Mouse (Mus musculus): ENCODE data around the gene Gm43064. TPM values are rescaled to one million over a fixed set of nuclear protein-coding genes. Genes with fewer than 3 reads are reported as not detected.
"Not testable (repeated sequence)": the region's sequence is repeated elsewhere in the genome, so short reads cannot be mapped to it uniquely, and the experiment has no call there.

Gm43064 gene
- total RNA-seq, 4 experiments from 2014 or later: 0.21 to 0.83 (median 0.30) TPM; not detected in 1

DNA sequence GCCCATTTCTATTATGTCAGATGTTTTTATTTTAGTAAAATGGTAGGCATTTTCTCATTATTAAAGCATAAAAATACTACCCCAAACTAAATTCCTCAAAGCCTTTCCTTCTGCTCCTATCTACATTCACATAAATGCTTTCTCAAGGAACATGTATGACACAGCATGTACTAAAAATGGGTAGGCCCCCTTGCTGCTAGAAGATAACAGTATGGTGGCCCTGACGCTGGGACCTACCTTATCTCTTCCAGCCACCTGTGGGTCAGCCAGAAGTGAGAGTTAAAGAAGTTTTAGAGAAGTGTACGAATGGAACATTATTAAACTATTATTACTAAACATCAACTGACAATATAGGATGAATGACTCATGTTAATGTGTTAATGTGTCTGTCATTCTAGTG lies 9.9 kb upstream of the Gm43064 start:
- no peak for DNase-seq (ENCODE audit: low spot score in 2 of 2)

DNA sequence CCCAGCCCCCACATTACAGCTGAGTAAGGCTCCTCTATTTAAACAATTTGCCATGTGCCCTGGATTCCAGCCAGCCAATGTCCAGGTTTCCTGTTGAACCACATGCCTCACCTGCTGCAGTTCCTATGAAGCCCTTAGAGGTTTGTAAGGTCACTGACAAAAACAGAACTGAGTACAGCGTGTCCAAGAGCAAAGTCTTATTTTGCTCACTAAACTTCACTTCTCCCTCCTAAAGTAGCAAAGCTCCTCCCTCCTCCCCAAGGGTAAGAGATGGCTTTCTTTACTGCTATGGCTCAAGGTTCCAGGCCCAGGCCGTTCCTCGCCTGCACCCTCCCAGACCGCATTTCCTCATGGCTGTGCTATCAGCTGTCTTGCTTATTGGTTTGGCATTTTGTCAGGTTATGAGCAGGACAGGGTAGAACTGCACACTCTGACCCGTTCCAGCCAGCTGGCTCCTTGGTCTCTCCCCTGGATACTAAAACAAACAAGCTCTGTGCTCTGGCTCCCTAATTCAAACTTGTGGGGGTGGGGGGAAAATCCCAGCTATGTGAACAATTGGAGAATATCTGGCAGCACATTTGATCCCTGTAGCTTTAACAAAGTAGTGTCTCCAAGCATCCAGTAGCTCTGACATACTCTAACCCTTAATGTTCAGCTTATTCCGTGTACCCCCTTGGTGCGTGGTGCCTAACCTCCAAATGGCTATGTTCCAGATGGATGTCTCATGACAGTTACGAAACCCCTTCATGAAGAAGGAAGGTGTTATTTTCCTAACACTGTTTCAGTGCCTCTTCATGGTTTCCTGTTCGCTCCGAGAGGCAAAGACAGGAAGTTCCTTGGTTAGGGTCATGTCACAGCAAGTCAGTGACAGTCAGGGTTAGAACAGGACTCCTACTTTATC lies 7.5 kb upstream of the Gm43064 start:
- DNase-seq (ENCODE audit: low spot score in 2 of 2): peak; percentile 69 to 81

- DNase-seq (ENCODE audit: low spot score in 2 of 2): no peak
These were observed 6.5 kb upstream of the Gm43064 start for GRCm38 (mm10) chr3:103802861-103803260.

- no peak for DNase-seq (ENCODE audit: low spot score in 2 of 2)
These were observed 3.7 kb upstream of the Gm43064 start for GRCm38 (mm10) chr3:103805671-103806070.

DNA sequence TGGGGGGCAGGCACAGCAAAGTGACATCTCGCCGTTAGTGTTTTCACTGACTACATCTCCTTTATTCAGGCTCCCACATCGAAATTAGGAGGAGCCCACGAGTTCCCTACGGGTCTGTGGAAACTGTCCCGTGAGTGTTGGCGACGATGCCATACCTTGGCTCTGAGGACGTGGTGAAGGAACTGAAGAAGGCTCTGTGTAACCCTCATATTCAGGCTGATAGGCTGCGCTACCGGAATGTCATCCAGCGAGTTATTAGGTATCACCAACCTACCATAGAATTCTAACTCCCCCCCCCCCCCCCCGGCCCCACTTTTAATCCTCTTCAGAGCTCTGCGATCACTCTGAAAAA lies 402 bp downstream of the Gm43064 start:
- no peak for DNase-seq (ENCODE audit: low spot score in 2 of 2)

DNA sequence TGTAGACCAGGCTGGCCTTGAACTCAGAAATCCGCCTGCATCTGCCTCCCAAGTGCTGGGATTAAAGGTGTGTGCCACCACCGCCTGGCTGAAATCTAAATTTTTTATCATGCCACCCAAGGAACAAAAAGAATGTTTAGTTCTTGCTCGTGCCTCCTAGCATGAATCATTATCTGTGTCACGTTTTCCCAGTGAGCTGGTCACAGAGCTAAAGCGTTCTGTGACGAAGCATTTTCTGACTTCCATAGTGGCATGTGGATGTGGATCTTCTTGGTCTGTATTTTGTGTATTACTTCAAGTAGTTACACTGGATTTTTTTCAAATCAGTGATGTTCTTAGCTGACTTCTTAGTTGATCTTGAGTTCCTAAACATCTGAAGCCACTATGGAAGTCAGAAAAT lies 1.6 kb downstream of the Gm43064 start:
- no peak for DNase-seq (ENCODE audit: low spot score in 2 of 2)

GRCm38 (mm10) chr3:103827548-103827947 lies 18.2 kb downstream of the Gm43064 start:
- no peak for DNase-seq (ENCODE audit: low spot score in 2 of 2)

DNA sequence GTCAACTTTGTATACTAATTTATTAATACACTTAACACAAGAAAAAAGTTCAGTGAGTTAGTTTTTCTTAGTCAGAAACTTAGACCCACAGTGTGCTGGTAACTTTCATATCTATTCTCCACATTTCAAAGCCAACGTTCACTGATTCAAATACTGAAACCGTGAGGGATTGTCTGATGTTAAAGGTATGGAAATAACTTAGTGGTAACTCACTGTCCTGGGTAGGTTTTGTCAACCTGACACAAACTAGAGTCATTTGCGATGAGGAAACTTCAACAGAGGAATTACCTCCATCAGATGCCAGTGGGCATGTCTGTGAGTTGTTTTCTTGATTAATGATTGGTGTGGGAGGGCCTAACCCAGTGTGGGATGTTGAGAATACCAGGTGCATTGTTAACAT lies 19.7 kb downstream of the Gm43064 start:
- no peak for DNase-seq (ENCODE audit: low spot score in 2 of 2)

DNA sequence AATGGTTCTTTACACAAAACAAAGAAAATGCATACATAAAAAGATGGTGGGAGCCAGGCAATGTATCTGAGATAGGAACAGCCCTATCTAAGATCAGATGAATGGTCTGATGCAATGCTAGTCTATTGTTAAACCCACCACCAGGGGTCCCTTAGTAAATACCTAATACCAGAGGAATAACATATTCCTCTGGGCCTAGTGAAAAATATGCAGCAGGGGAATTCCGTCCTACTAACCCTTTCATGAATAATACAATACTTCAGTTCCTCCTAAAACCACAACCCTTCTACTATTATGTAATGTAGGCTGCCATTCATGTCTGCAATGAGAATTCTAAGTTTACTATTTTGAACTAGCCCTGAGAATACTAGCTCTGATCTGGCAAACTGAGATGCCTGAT lies 21.3 kb downstream of the Gm43064 start:
- not testable (repeated sequence) for DNase-seq (ENCODE audit: low spot score in 2 of 2)

- no peak for DNase-seq (ENCODE audit: low spot score in 2 of 2)
These were observed 21.8 kb downstream of the Gm43064 start for GRCm38 (mm10) chr3:103831146-103831545.

GRCm38 (mm10) chr3:103832426-103832825 lies 23.1 kb downstream of the Gm43064 start, which contains the start of gene Bcl2l15:
Gene Bcl2l15 (plus strand): TSS chr3:103832601.
- no peak for DNase-seq (ENCODE audit: low spot score in 2 of 2)

DNA sequence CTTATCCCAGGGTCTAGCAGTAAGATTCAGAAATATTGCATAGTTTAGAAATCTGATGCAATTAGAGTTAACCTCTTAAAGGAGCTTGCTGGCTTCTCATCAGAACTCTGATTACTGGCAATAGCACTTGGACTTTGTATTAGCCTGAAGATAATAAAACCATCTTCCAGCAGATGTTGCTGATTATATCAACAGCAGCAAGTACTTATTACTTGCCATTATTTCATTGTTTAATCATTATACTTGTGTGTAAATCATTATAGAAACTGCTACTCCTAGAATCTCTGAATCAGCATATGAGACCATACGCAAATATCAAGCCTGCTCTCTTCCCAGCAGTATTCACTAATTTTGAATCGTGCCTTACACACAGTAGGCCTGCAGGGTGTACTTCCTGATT lies 24.6 kb downstream of the Gm43064 start:
- no peak for DNase-seq (ENCODE audit: low spot score in 2 of 2)

DNA sequence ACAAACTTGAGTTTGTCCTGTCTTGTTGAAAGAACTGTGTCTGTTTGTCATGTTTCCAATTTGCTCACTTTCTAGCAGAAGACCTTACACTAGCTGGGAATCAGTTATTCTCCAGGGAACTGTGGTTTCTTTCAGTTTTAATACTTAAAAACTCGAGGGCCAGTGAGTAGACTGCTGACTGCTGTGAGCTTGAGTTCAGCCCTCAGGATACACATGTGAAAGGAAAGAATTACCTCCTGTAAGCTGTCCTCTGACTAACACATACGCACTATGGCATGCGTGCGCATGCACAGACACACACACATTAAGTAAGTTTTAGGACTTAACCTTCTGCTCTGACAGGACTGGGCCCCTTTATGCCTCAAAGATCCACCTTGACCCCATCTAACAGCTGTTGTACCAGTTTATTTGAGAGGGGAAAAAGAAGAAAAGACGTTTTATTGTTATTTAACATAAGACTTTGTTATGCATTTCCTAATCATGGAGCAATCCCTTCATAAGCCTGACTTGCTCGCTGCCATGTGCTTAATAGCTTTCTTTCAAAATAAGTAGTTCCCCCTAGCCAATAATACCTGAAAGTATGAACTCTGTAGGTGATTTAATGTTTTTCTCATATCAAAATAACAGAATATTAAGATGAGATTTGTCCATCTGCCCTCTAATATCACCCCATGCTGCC lies 26.0 kb downstream of the Gm43064 start:
- no peak for DNase-seq (ENCODE audit: low spot score in 2 of 2)

- DNase-seq (ENCODE audit: low spot score in 2 of 2): peak in 1 of 2 experiments; percentile 23
These were observed 26.6 kb downstream of the Gm43064 start for GRCm38 (mm10) chr3:103835951-103836310.

DNA sequence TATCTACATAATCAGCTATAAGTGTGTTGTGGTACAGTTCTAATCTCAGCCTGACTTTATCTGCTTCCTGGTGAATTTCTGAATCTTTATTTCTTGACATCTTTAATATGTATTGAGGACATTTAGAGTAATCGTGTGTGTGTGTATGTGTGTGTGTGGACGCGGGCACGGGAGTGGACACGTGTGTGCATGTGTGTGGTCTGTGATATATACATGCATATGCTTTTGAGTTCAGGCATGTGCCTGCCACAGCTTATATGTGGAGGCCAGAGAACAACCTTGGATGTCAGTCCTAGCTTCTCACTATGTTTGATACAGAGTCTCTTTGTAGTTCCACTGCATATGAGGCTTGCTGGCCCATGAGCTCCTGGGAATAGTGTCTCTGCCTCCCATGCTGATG lies 27.1 kb downstream of the Gm43064 start:
- no peak for DNase-seq (ENCODE audit: low spot score in 2 of 2)

DNA sequence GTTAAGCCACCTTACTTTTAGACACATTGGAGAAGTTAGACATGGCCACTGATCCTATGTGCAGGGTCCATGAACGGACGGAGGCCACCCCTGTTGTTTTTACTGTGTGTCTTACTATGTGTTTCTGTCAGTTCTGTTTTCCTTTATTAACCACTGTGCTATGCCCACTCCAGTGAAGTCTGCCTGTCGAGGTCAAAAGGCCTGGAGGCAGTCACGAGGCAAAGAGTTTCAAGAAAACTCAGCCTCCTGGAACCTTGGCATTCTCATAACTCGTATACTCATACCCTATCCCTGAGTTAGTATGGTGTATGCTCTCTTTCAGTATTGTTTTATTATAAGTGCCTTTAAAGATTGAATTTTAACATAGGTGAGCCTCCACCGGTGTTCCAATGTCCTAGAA lies 30.3 kb downstream of the Gm43064 start:
- DNase-seq (ENCODE audit: low spot score in 2 of 2): no peak

GRCm38 (mm10) chr3:103840195-103840594 lies 30.8 kb downstream of the Gm43064 start:
- DNase-seq (ENCODE audit: low spot score in 2 of 2): not testable (repeated sequence)

DNA sequence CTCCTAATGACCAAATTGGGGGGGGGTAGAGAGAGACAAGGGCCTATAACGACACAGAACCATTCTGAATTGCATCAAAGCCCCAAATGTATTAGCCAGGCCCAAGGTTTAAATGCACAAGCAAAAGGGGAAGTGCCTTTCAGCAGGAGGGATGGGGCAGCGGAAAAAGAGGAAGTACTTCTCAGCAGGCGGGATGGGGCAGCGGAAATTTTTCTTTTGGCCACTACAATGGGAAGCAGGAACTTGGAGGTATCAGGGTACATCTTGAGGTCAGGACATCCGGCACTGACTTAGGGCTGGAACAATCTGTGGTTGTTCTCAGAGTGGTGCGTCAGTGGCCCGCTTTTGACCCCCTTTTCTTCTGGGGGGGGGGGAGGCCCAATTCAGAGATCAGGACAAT lies 31.6 kb downstream of the Gm43064 start:
- not testable (repeated sequence) for DNase-seq (ENCODE audit: low spot score in 2 of 2)

GRCm38 (mm10) chr3:103850644-103851363 lies 41.4 kb downstream of the Gm43064 start:
- peak; percentile 21 to 51 for DNase-seq (ENCODE audit: low spot score in 2 of 2)

DNA sequence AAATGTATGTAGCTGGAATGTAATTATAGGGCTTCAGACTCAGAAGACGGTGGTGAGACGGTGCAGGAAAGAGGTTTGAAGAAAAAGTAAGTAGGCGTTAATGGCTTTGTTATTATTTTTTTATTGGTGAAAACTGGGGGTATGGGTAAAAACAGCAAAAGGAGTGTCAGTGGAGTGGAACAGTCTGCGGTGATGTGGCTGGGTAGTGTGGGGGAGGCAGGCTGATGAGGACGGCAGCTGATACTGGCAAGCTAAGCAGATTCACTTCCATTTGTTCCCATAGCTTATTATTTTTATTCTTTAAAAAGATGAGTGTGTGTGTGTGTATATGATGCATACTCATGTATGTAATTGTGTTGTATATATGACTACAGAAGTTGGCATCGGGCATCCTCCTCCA lies 42.1 kb downstream of the Gm43064 start:
- peak in 1 of 2 experiments; percentile 31 for DNase-seq (ENCODE audit: low spot score in 2 of 2)

DNA sequence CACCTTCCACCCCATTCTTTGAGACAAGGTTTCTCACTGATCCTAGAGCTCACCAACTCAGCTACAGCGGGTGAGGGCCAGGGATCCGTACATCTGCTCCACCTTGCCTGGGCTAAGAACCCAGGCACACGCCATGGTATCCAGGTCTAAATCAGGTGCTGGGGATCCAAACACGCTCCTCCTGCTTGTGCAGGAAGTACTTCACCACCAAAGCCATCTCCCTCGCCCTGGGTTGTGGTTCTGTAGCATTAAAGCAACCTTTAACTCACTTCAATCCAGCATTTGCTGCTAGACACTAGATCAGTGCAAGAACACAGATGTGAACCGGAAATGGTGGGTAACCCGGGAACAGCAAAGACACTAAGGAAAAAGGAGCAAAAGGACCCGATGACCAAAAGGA lies 42.5 kb downstream of the Gm43064 start:
- DNase-seq (ENCODE audit: low spot score in 2 of 2): no peak
